Mouse (Mus musculus) midbrain, postnatal 0 days (tissue): ENCODE results near the gene Nkd1. TPM values are rescaled to one million over a fixed set of nuclear protein-coding genes. Genes with fewer than 3 reads are reported as not detected.

ENCODE experiments used
- ATAC-seq: fragments of 200-750 bp; cut with Nextera tagmentation; 2 replicates; pipeline ENCODE4 v1.8.0; 2017; ENCODE audit warnings: moderate number of reproducible peaks, mild to moderate bottlenecking, moderate TSS enrichment, moderate library complexity; ENCODE audit not compliant: low FRiP score
- DNase-seq: peaks from one replicate; pipeline ENCODE4 v3.0.0-alpha.2; 2015; ENCODE audit warnings: low spot score
- H3K27ac ChIP-seq: fragments of 300-500 bp; sonication (generic); 2 replicates; pipeline ENCODE4 v1.5.1; 2014; ENCODE audit warnings: low read depth, mild to moderate bottlenecking, low read length, mixed read lengths
- H3K27me3 ChIP-seq: fragments of 300-500 bp; sonication (generic); 2 replicates; pipeline ENCODE4 v1.6.1; 2014; ENCODE audit warnings: low read length, control low read depth, mixed read lengths; ENCODE audit not compliant: insufficient read depth
- H3K36me3 ChIP-seq: fragments of 300-500 bp; sonication (generic); 2 replicates; pipeline ENCODE4 v1.6.1; 2014; ENCODE audit warnings: low read length, control low read depth, mixed read lengths; ENCODE audit not compliant: insufficient read depth
- H3K4me1 ChIP-seq: fragments of 300-500 bp; sonication (generic); 2 replicates; pipeline ENCODE4 v1.6.1; 2014; ENCODE audit warnings: mild to moderate bottlenecking, control low read depth, antibody characterized with exemption, low read length, mixed read lengths; ENCODE audit not compliant: insufficient read depth
- H3K4me2 ChIP-seq: fragments of 300-500 bp; sonication (generic); 2 replicates; pipeline ENCODE4 v1.6.1; 2014; ENCODE audit warnings: low read depth, mild to moderate bottlenecking, low read length, mixed read lengths; ENCODE audit not compliant: poor library complexity, severe bottlenecking
- H3K4me3 ChIP-seq: fragments of 300-500 bp; sonication (generic); 2 replicates; pipeline ENCODE4 v1.5.1; 2014; ENCODE audit warnings: low read depth, mild to moderate bottlenecking, low read length, moderate library complexity
- H3K9ac ChIP-seq: fragments of 300-500 bp; sonication (generic); replicated peaks from 2 replicates; pipeline ENCODE4 v1.6.1; 2014; ENCODE audit warnings: mild to moderate bottlenecking, low read length, moderate library complexity, mixed read lengths; ENCODE audit not compliant: poor library complexity, severe bottlenecking
- H3K9me3 ChIP-seq: fragments of 300-500 bp; sonication (generic); 2 replicates; pipeline ENCODE4 v1.6.1; 2016; ENCODE audit warnings: low read length, control low read depth
- CTCF ChIP-seq: IDR thresholded peaks from 2 replicates; pipeline ENCODE4 v1.5.1; 2016; ENCODE audit warnings: antibody characterized with exemption, mild to moderate bottlenecking
- WGBS: fragments of 180-500 bp; shearing (Covaris S2); extraction: QIAGEN DNeasy Blood & Tissue Kit; methylation state at CpG from one replicate; pipeline ENCODE4 v1.1.7; 2014; 5-methylcytosine and 5-hydroxymethylcytosine counted together
- polyA plus RNA-seq: library from polyadenylated mRNA; unstranded; fragments of >200 nt; fragmentation: Nextera tagmentation; extraction: Ambion mirVana; gene quantifications from 2 replicates; pipeline ENCODE4 v1.2.1, GENCODE M21; 2015
- total RNA-seq: library from RNA; depleted of rRNA; stranded (reverse); fragments of >200 nt; gene quantifications from 2 replicates; pipeline ENCODE4 v1.2.3, GENCODE M21; 2014; rRNA removed

Gene Nkd1
- total RNA-seq (36.9 and 48.9 TPM in 2 replicates), polyA plus RNA-seq (35.7 and 36.4 TPM in 2 replicates)

DNA sequence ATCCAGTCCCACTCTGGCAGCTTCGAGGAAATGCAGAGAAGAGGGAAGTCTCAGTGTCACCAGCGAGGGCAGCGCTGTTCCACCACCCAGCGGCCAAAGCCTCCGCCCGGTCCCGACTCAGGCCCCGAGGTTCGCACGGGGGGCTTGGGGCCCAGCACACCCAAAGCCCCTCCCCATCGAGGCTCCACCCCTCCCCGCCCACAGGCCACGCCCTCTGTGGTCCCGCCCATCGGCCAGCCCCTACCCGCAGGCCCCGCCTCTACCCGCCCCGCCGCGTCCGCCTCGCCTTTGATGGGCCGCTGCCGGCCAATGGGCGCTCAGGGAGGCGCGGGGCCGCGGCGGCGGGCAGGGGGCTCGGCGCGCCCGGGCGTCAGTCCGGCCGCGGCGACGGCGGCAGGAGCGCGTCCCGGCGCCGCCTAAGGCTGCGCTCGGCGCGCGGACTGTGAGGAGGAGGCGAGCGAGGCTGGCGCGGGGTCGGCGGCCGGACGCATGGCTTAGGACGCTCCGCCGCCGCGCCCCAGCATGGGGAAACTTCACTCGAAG is at the start of gene Nkd1:
Gene Nkd1, plus strand, starts transcription at position 370 of the 543 bp plus-strand sequence.
- Histone ChIP-seq H3K4me2 (peak within 1 kb of the TSS; percentile 99), H3K4me3 (peak within 1 kb of the TSS; percentile 76), H3K27ac (peak within 1 kb of the TSS; percentile 55), H3K9ac (peak within 1 kb of the TSS; percentile 66), H3K36me3 (no peaks in the 10 kb centered on the region), H3K9me3 (no peaks in the 10 kb centered on the region), H3K4me1 (0 out of 2 replicates have a peak, but pooled peaks cover 3% of the 10 kb centered on the region), H3K27me3 (peaks cover 3% of the 10 kb centered on the region; the same call in 1 of the 2 replicates)
- ATAC-seq: peak; percentile 88
- TF ChIP-seq CTCF: peak; percentile 57
- peak; percentile 91 for DNase-seq
- WGBS: under 1% methylated on average over 35 of the region's 67 CpGs

DNA sequence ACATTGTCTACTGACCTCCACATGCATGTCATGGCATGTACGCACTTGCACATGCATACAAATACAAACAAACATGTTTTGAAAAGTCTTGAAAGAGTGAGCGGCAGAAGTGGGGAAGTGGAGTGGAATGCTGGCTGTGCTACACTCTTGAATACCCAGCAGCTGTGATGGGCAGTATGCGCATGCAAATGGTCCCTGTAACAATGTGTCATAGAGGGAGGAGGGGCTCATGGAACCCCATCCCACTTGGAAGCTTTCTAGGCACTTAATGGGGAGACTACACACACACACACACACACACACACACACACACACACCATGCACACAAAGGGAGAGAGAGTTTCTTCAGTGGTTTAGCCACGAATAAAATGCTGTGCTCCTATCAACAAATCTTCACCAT is 39.9 kb upstream of the Nkd1 start:
- no peaks in the 10 kb centered on the region for H3K4me1 ChIP-seq
- no peak overlapping the region for H3K27ac ChIP-seq
- no peak for TF ChIP-seq CTCF
- H3K9ac ChIP-seq: no peak overlapping the region
- H3K4me3 ChIP-seq: no peak overlapping the region
- DNase-seq (no peak), ATAC-seq (no peak)
- H3K36me3 ChIP-seq: no peaks in the 10 kb centered on the region
- no peak overlapping the region for H3K4me2 ChIP-seq
- H3K27me3 ChIP-seq: no peaks in the 10 kb centered on the region
- H3K9me3 ChIP-seq: no peaks in the 10 kb centered on the region
- WGBS: 64% methylated on average over 4 of the region's 4 CpGs

DNA sequence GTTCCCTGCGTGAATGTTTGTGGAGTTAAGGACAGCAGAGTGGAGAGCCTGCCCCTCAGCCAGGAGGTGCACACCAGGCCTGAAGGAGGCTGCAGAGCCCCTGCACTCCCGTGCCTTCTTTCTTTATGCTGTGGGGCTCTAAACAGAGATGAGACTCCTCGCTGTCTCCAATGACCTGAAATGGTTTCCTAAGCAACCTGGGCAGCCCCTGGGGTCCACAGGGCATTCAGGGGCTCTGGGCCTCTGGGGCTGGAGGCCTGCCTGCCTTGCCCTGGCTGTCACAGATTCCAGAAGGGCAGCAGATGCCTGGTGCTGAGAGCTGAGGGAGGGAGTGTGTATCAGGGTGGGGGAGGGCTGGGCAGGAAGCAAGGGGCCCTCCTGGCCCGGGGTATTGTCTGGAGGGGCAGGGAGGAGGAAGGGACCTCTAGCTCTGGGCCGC is 32.7 kb upstream of the Nkd1 start:
- DNase-seq (peak; percentile 49), ATAC-seq (no peak)
- Histone ChIP-seq H3K9ac (no peak overlapping the region), H3K4me3 (no peak overlapping the region), H3K36me3 (no peaks in the 10 kb centered on the region), H3K27me3 (no peaks in the 10 kb centered on the region), H3K9me3 (no peaks in the 10 kb centered on the region), H3K4me2 (no peak overlapping the region), H3K27ac (no peak overlapping the region), H3K4me1 (no peaks in the 10 kb centered on the region)
- TF ChIP-seq CTCF: no peak
- 9% methylated on average over 5 of the region's 5 CpGs for WGBS

DNA sequence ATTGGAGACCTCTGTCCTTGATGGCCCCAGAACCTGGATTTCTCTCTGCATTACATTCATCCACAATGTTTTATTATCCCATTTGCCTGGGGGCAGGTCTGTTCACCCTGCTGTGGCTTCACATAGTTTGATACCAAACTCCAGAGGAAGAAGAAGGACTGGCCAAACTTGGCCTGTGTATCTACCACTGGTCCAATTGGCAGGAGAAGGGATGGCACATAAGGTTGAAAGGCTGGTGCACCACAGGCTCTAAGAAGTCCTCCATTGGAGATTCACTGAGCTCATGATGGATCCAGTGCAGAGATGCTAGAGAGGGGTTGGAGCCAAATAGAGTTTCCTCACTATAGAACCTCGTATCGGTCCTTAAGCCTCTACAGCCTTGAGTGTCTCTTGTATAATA is 27.1 kb upstream of the Nkd1 start:
- Histone ChIP-seq H3K27me3 (no peaks in the 10 kb centered on the region), H3K9me3 (no peaks in the 10 kb centered on the region), H3K9ac (no peak overlapping the region), H3K4me2 (no peak overlapping the region), H3K4me3 (no peak overlapping the region), H3K4me1 (0 out of 2 replicates have a peak, but pooled peaks cover 3% of the 10 kb centered on the region), H3K27ac (no peak overlapping the region), H3K36me3 (no peaks in the 10 kb centered on the region)
- DNase-seq: no peak
- WGBS: 95% methylated on average over 2 of the region's 2 CpGs
- ATAC-seq: no peak
- no peak for TF ChIP-seq CTCF

DNA sequence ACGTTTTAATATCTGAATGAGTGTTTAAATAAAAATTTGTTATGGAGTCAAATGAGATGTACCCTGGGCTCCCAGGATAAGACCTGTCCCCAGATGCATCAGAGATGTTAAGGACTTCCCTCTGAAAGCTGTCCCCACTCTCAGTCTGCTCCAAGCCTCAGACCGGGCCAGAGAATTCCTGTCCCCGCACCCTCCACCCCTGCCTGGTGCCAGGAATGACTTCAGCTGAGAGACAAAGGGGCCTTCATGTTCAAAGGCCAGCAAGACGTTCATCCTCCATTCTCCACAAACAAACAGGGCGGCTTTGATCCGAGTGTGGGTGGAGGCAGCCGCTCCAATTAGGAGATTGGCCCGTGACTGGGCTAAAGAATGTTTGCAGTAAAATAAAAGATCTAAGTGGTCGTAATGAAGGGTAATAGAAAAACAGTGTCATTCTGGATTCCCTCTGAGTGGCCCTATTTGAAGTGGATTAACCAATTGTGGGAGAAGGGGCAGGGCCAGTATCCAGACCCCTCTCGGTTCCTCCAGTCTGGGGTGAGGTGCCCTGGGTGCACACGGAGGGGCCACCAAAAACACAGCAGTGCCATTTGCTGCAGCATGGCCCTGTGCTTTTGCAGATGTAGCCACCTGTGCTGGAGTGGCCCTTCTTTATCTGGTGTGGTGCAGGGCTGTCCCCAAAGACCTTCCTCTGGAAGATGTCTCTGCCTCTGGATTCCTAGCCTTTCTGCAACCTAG is 25.9 kb upstream of the Nkd1 start:
- Histone ChIP-seq H3K9ac (no peak overlapping the region), H3K27ac (peak overlapping the region; percentile 51; the same call in 1 of the 2 replicates), H3K9me3 (no peaks in the 10 kb centered on the region), H3K4me1 (0 out of 2 replicates have a peak, but pooled peaks cover 3% of the 10 kb centered on the region), H3K36me3 (no peaks in the 10 kb centered on the region), H3K4me3 (0 out of 2 replicates have a peak overlapping the region, but pooled peaks have one; percentile 12), H3K27me3 (no peaks in the 10 kb centered on the region), H3K4me2 (peak overlapping the region; percentile 42)
- TF ChIP-seq CTCF: no peak
- WGBS: 8% methylated on average over 11 of the region's 11 CpGs
- ATAC-seq (peak; percentile 78), DNase-seq (peak; percentile 74)

DNA sequence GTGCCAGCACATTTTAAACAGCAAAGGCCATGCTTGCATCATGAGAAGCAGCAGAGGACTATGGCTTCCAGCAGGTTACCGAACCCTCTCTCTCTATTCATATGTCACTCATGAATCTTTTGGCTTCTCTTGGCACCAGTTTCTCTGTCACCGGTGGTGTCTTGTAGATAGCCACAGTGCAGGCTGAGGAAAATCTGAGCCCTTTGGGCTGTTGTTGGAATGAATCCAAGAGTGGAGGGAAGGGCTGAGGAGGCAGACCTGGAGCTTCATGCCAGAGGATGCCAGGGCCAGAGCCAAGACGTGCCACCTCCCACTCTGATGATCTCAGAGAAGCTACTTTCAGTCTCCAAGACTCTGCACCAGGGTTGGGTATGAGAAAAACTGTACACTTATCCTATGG is 19.0 kb upstream of the Nkd1 start:
- Histone ChIP-seq H3K9ac (no peak overlapping the region), H3K36me3 (no peaks in the 10 kb centered on the region), H3K9me3 (no peaks in the 10 kb centered on the region), H3K27ac (no peak overlapping the region), H3K4me3 (no peak overlapping the region), H3K27me3 (no peaks in the 10 kb centered on the region), H3K4me1 (no peaks in the 10 kb centered on the region), H3K4me2 (no peak overlapping the region)
- 72% methylated on average over 3 of the region's 3 CpGs for WGBS
- no peak for TF ChIP-seq CTCF
- DNase-seq (no peak), ATAC-seq (no peak)
